Mouse (Mus musculus) olfactory bulb, adult 2 months (tissue): Measurements from ENCODE around the gene Prkar1b.

ENCODE experiments used
- CTCF ChIP-seq: fragments of 200-500 bp; IDR thresholded peaks from 2 replicates; pipeline ENCODE4 v1.5.1; 2012; ENCODE audit warnings: low read depth, mild to moderate bottlenecking, low read length, moderate library complexity; ENCODE audit not compliant: insufficient read depth
- POLR2A ChIP-seq: fragments of 200-500 bp; IDR thresholded peaks from 2 replicates; pipeline ENCODE4 v1.6.1; 2012; ENCODE audit warnings: mild to moderate bottlenecking, low read depth, low read length, moderate library complexity; ENCODE audit not compliant: insufficient read depth

DNA sequence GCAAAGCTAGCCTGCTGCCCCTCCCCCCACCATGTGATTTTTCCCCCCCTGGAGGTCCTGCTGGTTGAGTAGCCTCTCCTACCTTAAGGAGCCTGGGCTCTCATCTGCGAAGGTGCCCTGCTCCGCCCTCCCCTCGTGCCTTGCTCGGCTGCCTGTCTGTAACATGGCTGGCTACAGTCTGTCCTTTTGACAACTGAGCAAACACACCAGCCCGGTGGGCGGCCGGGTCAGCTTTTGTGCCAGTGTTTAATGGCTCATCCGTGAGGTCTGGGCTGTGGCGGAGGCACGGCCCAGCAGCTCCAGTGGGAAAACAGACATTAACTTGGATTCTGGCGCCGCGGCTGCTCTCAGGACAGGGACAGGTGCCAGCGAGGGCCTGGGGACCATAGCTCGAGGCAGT, 122.2 kb downstream of the Prkar1b start:
- TF ChIP-seq CTCF (no peak), POLR2A (no peak)
